Comparison of ENCODE assay signal across 8 mouse cellular contexts in the genomic region with DNA sequence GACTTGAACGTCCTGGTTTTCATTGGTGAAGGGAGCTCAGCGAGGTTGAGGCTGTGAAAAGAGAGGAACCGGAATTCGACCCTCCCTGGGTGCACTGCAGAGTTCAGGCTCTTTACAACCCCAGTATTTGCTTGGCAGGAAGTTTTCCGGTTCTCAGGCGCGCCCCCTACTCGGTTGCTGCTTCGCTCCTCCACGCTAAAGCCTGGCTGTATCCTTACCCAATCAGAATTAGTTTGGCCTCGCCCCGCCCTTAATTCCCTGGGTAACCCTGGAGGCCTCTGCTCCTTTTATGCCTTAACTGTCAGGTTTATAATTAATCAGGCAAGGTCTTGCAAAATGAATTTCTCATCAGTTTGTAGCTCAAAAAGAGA. TPM values are rescaled to one million over a fixed set of nuclear protein-coding genes. Genes with fewer than 3 reads are reported as not detected.
DNase-seq lines count a peak whose midpoint lies in the region; ATAC-seq and TF ChIP-seq lines count a peak whose summit lies in the region.

No protein-coding gene starts in this region.

- H3K9me3 ChIP-seq in CH12.LX (replicated peaks; ENCODE audit: low read length): no peaks in the 10 kb centered on the region

- H3K4me2 ChIP-seq in CH12.LX (ENCODE audit: insufficient read depth, low read depth, poor library complexity, severe bottlenecking): peak overlapping the region; percentile 96

- H3K79me2 ChIP-seq in CH12.LX (replicated peaks; ENCODE audit: control insufficient read depth, extremely low read depth, insufficient read depth, poor library complexity, severe bottlenecking) (no peaks in the 10 kb centered on the region), macrophage (ENCODE audit: inconsistent target) (no peaks in the 10 kb centered on the region)

- DNase-seq in CH12.LX (ENCODE audit: extremely low read depth): peak; percentile 67
- peak; percentile 10 to 28 for DNase-seq in adrenal gland, postnatal 4 days (ENCODE audit: low spot score in 2 of 2)
- DNase-seq in layer of hippocampus, postnatal 36 days: peak; percentile 38 to 45
- peak; percentile 66 for DNase-seq in right cerebral cortex, postnatal 4 days

- TF ChIP-seq CTCF in CH12.LX (conservative IDR thresholded peaks at IDR 0.05 in 1 of 2, IDR thresholded peaks at IDR 0.05 in 1 of 2; ENCODE audit: low read depth in 2 of 2, low read length in 2 of 2): peak; percentile 6 to 58; a peak in 2 of 4 replicates

- TF ChIP-seq EP300 in CH12.LX (IDR thresholded peaks at IDR 0.05; ENCODE audit: low read length): no peak

- in situ Hi-C loops in CH12.LX (cut with MboI; ENCODE audit: low pct_ligation_motif_present, low pct_unique_long_range_greater_than_20kb, low sequenced_read_pairs): no loop called here

- H3K27me3 ChIP-seq in CH12.LX (replicated peaks): peaks cover 48% of the 10 kb centered on the region

- ATAC-seq in frontal cortex, adult (ENCODE audit: low TSS enrichment): peak; percentile 35; the same call in 1 of the 2 replicates
- peak; percentile 83 for ATAC-seq in hematopoietic stem cell, adult 5-6 weeks (replicated peaks in 1 of 2; ENCODE audit: insufficient read depth in 1 of 2, low FRiP score in 2 of 2, low TSS enrichment in 1 of 2, low read depth in 1 of 2, poor library complexity in 2 of 2, severe bottlenecking in 2 of 2)
- ATAC-seq in inflammation-experienced regulatory T-cells, adult 6 months: no peak

- H3K36me3 ChIP-seq in CH12.LX (replicated peaks in 1 of 2; ENCODE audit: control insufficient read depth in 1 of 2, insufficient read depth in 1 of 2, low read length in 1 of 2) (no peaks in the 10 kb centered on the region), macrophage (ENCODE audit: inconsistent target) (no peaks in the 10 kb centered on the region)

- 2% methylated on average over 12 of the region's 12 CpGs for WGBS in macrophage (ENCODE audit: missing documents)

- H3K27ac ChIP-seq in CH12.LX (ENCODE audit: insufficient read depth, low read depth) (no peak overlapping the region), macrophage (no peak overlapping the region)

- peak overlapping the region in 2 of 3 experiments; percentile 16 to 41 for H3K4me3 ChIP-seq in CH12.LX (replicated peaks in 1 of 3; ENCODE audit: low read depth in 2 of 3, low read length in 2 of 3, poor library complexity in 1 of 3)
- peak overlapping the region; percentile 1; the same call in 1 of the 2 replicates for H3K4me3 ChIP-seq in macrophage (ENCODE audit: inconsistent target)

- TF ChIP-seq POLR2A in CH12.LX (IDR thresholded peaks at IDR 0.05; ENCODE audit: low read depth, low read length): no peak

- H3K9ac ChIP-seq in CH12.LX (ENCODE audit: insufficient read depth, low read depth): no peak overlapping the region

- dilution Hi-C loops in CH12.LX (cut with MboI; ENCODE audit: extremely low pct_ligation_motif_present, extremely low pct_unique_long_range_greater_than_20kb, low sequenced_read_pairs): no loop called here

- peaks cover 3 to 35% of the 10 kb centered on the region in 2 experiments; a peak in 3 of 4 replicates for H3K4me1 ChIP-seq in CH12.LX (ENCODE audit: control insufficient read depth in 1 of 2, insufficient read depth in 2 of 2)

- TF ChIP-seq RAD21 in CH12.LX (IDR thresholded peaks at IDR 0.05; ENCODE audit: low read depth, low read length): no peak

TF ChIP-seq in CH12.LX, 34 proteins besides CTCF, POLR2A, EP300 and RAD21:
- TF ChIP-seq ELF1 (IDR thresholded peaks at IDR 0.05; ENCODE audit: low read depth, low read length) (peak; percentile 69), NELFE (IDR thresholded peaks at IDR 0.05; ENCODE audit: low read depth, low read length) (no peak)

RNA-seq across cellular contexts. Expression of a gene that starts 0.8 kb away (rescaled TPM):
- total RNA-seq in CH12.LX (2012; rRNA removed): not detected in 2 replicates
- not detected in 2 replicates for total RNA-seq in CH12.LX (2014; rRNA removed)
- not detected in 2 replicates for polyA plus RNA-seq in CH12.LX (2012; ENCODE audit: insufficient read length, low read depth)
- 1 to 10 TPM; 1.4 to 3.3 TPM for total RNA-seq in adrenal gland, postnatal 4 days (2021)
- total RNA-seq in hematopoietic stem cell, adult 5-6 weeks (2017): not detected in 2 replicates
- total RNA-seq in layer of hippocampus, postnatal 36 days (2021): under 1 TPM; 0.28 to 0.77 TPM
- under 1 TPM in 3 of 26 experiments, not detected in 23; 0.12 to 0.54 (median 0.34) TPM for total RNA-seq in macrophage (2018; cell fraction: chromatin; rRNA removed)
- total RNA-seq in macrophage (2018; cell fraction: cytosol; rRNA removed): under 1 TPM in 2 of 26 experiments, not detected in 24; 0.05 TPM
- total RNA-seq in macrophage (2018; cell fraction: nucleus; rRNA removed): under 1 TPM in 1 of 26 experiments, not detected in 25; 0.31 TPM
- polyA plus RNA-seq in macrophage (2018): not detected in 3 replicates
- polyA plus RNA-seq in inflammation-experienced regulatory T-cells, adult 6 months (2017; shearing (Covaris generic)): not detected

RNA-seq across cellular contexts. Expression of a gene that starts 42.7 kb away (rescaled TPM):
- total RNA-seq in CH12.LX (2012; rRNA removed) (not detected in 2 replicates), CH12.LX (2014; rRNA removed) (not detected in 2 replicates)
- polyA plus RNA-seq in CH12.LX (2012; ENCODE audit: insufficient read length, low read depth) (0.20 TPM in 1 of 2 replicates, not detected in the other), macrophage (2018) (not detected in 3 replicates)
- under 1 TPM; 0.54 to 0.59 TPM for total RNA-seq in adrenal gland, postnatal 4 days (2021)
- total RNA-seq in hematopoietic stem cell, adult 5-6 weeks (2017): not detected in 2 replicates
- 1 to 10 TPM; 1.1 to 1.2 TPM for total RNA-seq in layer of hippocampus, postnatal 36 days (2021)
- not detected for total RNA-seq in macrophage (2018; cell fraction: chromatin; rRNA removed)
- not detected for total RNA-seq in macrophage (2018; cell fraction: cytosol; rRNA removed)
- not detected for total RNA-seq in macrophage (2018; cell fraction: nucleus; rRNA removed)
- not detected for polyA plus RNA-seq in inflammation-experienced regulatory T-cells, adult 6 months (2017; shearing (Covaris generic))

RNA-seq across cellular contexts. Expression of a gene that starts 43.3 kb away (rescaled TPM):
- total RNA-seq in CH12.LX (2012; rRNA removed) (33.5 and 35.2 TPM in 2 replicates), CH12.LX (2014; rRNA removed) (31.8 and 39.2 TPM in 2 replicates)
- polyA plus RNA-seq in CH12.LX (2012; ENCODE audit: insufficient read length, low read depth) (57.9 and 61.3 TPM in 2 replicates), macrophage (2018) (30.5 to 42.2 TPM (median 37.4 TPM) in 3 replicates)
- 10 to 100 TPM; 32.1 to 33.7 TPM for total RNA-seq in adrenal gland, postnatal 4 days (2021)
- 12.3 and 29.1 TPM in 2 replicates for total RNA-seq in hematopoietic stem cell, adult 5-6 weeks (2017)
- 10 to 100 TPM; 39.3 to 43.9 TPM for total RNA-seq in layer of hippocampus, postnatal 36 days (2021)
- 100 to 1,000 TPM in 2 of 26 experiments, 10 to 100 TPM in 24; 58.1 to 105 (median 82.0) TPM for total RNA-seq in macrophage (2018; cell fraction: chromatin; rRNA removed)
- 10 to 100 TPM; 28.1 to 45.1 (median 36.0) TPM for total RNA-seq in macrophage (2018; cell fraction: cytosol; rRNA removed)
- total RNA-seq in macrophage (2018; cell fraction: nucleus; rRNA removed): 10 to 100 TPM; 36.6 to 71.9 (median 51.1) TPM
- 10 to 100 TPM; 59.6 to 76.8 (median 64.6) TPM for polyA plus RNA-seq in inflammation-experienced regulatory T-cells, adult 6 months (2017; shearing (Covaris generic))
